Mouse (Mus musculus) hindbrain, embryonic 13.5 days (tissue): Measurements from ENCODE around the gene Cxcl17. TPM values are rescaled to one million over a fixed set of nuclear protein-coding genes. Genes with fewer than 3 reads are reported as not detected.
A peak's percentile ranks its signal among the peaks of the same experiment; 100 is the strongest.
"Not testable (repeated sequence)": the region's sequence is repeated elsewhere in the genome, so short reads cannot be mapped to it uniquely, and the experiment has no call there.

Source experiments
- ATAC-seq: fragments of 200-750 bp; cut with Nextera tagmentation; 2 replicates; pipeline ENCODE4 v1.8.0; 2017; ENCODE audit warnings: moderate TSS enrichment; ENCODE audit not compliant: low FRiP score
- H3K27ac ChIP-seq: fragments of 300-500 bp; sonication (generic); 2 replicates; pipeline ENCODE4 v1.5.1; 2015; ENCODE audit warnings: inconsistent platforms, mild to moderate bottlenecking, moderate library complexity
- H3K27me3 ChIP-seq: fragments of 300-500 bp; sonication (generic); 2 replicates; pipeline ENCODE4 v1.6.1; 2015; ENCODE audit warnings: mild to moderate bottlenecking, inconsistent platforms
- H3K36me3 ChIP-seq: fragments of 300-500 bp; sonication (generic); 2 replicates; pipeline ENCODE4 v1.6.1; 2015; ENCODE audit warnings: mild to moderate bottlenecking, inconsistent platforms
- H3K4me1 ChIP-seq: fragments of 300-500 bp; sonication (generic); replicated peaks from 2 replicates; pipeline ENCODE4 v1.6.1; 2015; ENCODE audit warnings: inconsistent platforms
- H3K4me2 ChIP-seq: fragments of 300-500 bp; sonication (generic); 2 replicates; pipeline ENCODE4 v1.6.1; 2015; ENCODE audit warnings: inconsistent platforms, mild to moderate bottlenecking, moderate library complexity
- H3K4me3 ChIP-seq: fragments of 300-500 bp; sonication (generic); 2 replicates; pipeline ENCODE4 v1.5.1; 2015; ENCODE audit warnings: mild to moderate bottlenecking, inconsistent platforms
- H3K9ac ChIP-seq: fragments of 300-500 bp; sonication (generic); 2 replicates; pipeline ENCODE4 v1.6.1; 2015; ENCODE audit warnings: mild to moderate bottlenecking, inconsistent platforms
- H3K9me3 ChIP-seq: fragments of 300-500 bp; sonication (generic); 2 replicates; pipeline ENCODE4 v1.6.1; 2016; ENCODE audit warnings: inconsistent platforms
- WGBS: fragments of 180-500 bp; shearing (Covaris S2); methylation state at CpG from one replicate; pipeline ENCODE4 v1.1.7; 2015; 5-methylcytosine and 5-hydroxymethylcytosine counted together
- polyA plus RNA-seq: library from polyadenylated mRNA; unstranded; fragments of >200 nt; fragmentation: Nextera tagmentation; extraction: Ambion mirVana; gene quantifications from 2 replicates; pipeline ENCODE4 v1.2.1, GENCODE M21; 2015

The Cxcl17 gene
- polyA plus RNA-seq, 1 experiment from 2014 or later = 0.23 TPM

- Histone ChIP-seq H3K9ac (no peak overlapping the region), H3K4me2 (no peak overlapping the region), H3K4me1 (peaks cover 8% of the 10 kb centered on the region), H3K36me3 (no peaks in the 10 kb centered on the region), H3K9me3 (no peaks in the 10 kb centered on the region), H3K27ac (no peak overlapping the region), H3K4me3 (no peak overlapping the region), H3K27me3 (no peaks in the 10 kb centered on the region)
- ATAC-seq = no peak
- WGBS = 86% methylated on average over 10 of the region's 10 CpGs
These were observed 22.2 kb upstream of the Cxcl17 start for GRCm38 (mm10) chr7:25434654-25435545.

GRCm38 (mm10) chr7:25433781-25434560 lies 21.3 kb upstream of the Cxcl17 start:
- Histone ChIP-seq H3K36me3 (no peaks in the 10 kb centered on the region), H3K4me1 (peaks cover 8% of the 10 kb centered on the region), H3K4me3 (no peak overlapping the region), H3K27me3 (no peaks in the 10 kb centered on the region), H3K9me3 (no peaks in the 10 kb centered on the region), H3K27ac (no peak overlapping the region), H3K9ac (no peak overlapping the region), H3K4me2 (no peak overlapping the region)
- no peak for ATAC-seq
- WGBS = 92% methylated on average over 9 of the region's 9 CpGs

- Histone ChIP-seq H3K9me3 (no peaks in the 10 kb centered on the region), H3K9ac (no peak overlapping the region), H3K27ac (no peak overlapping the region), H3K4me3 (no peak overlapping the region), H3K4me2 (no peak overlapping the region), H3K36me3 (no peaks in the 10 kb centered on the region), H3K27me3 (no peaks in the 10 kb centered on the region), H3K4me1 (peaks cover 8% of the 10 kb centered on the region)
- no peak for ATAC-seq
- 7% methylated on average over 5 of the region's 5 CpGs for WGBS
These were observed 20.4 kb upstream of the Cxcl17 start for GRCm38 (mm10) chr7:25433007-25433541.

- Histone ChIP-seq H3K9me3 (no peaks in the 10 kb centered on the region), H3K4me2 (no peak overlapping the region), H3K4me1 (peaks cover 8% of the 10 kb centered on the region), H3K27me3 (no peaks in the 10 kb centered on the region), H3K4me3 (no peak overlapping the region), H3K27ac (no peak overlapping the region), H3K36me3 (no peaks in the 10 kb centered on the region), H3K9ac (no peak overlapping the region)
- ATAC-seq = no peak
- WGBS = 90% methylated on average over 6 of the region's 6 CpGs
These were observed 19.7 kb upstream of the Cxcl17 start for GRCm38 (mm10) chr7:25432381-25432780.

GRCm38 (mm10) chr7:25429886-25430784 lies 17.4 kb upstream of the Cxcl17 start:
- Histone ChIP-seq H3K4me1 (peaks cover 8% of the 10 kb centered on the region), H3K4me3 (no peak overlapping the region), H3K36me3 (no peaks in the 10 kb centered on the region), H3K27ac (no peak overlapping the region), H3K4me2 (no peak overlapping the region), H3K9me3 (no peaks in the 10 kb centered on the region), H3K9ac (no peak overlapping the region), H3K27me3 (no peaks in the 10 kb centered on the region)
- 89% methylated on average over 4 of the region's 4 CpGs for WGBS
- ATAC-seq = no peak

- H3K27me3 ChIP-seq = no peaks in the 10 kb centered on the region; the same call in 1 of the 2 replicates
- H3K4me3 ChIP-seq = no peak overlapping the region
- no peak for ATAC-seq
- H3K9ac ChIP-seq = no peak overlapping the region
- H3K9me3 ChIP-seq = no peaks in the 10 kb centered on the region
- H3K4me1 ChIP-seq = peaks cover 6% of the 10 kb centered on the region
- 94% methylated on average over 3 of the region's 3 CpGs for WGBS
- no peaks in the 10 kb centered on the region for H3K36me3 ChIP-seq
- no peak overlapping the region for H3K27ac ChIP-seq
- no peak overlapping the region for H3K4me2 ChIP-seq
These were observed 15.6 kb upstream of the Cxcl17 start for GRCm38 (mm10) chr7:25428321-25428720.

GRCm38 (mm10) chr7:25427144-25427543 lies 14.5 kb upstream of the Cxcl17 start:
- H3K27me3 ChIP-seq = peaks cover 10% of the 10 kb centered on the region
- no peak overlapping the region for H3K27ac ChIP-seq
- H3K9me3 ChIP-seq = no peaks in the 10 kb centered on the region
- H3K9ac ChIP-seq = no peak overlapping the region
- H3K4me2 ChIP-seq = no peak overlapping the region
- no peaks in the 10 kb centered on the region for H3K36me3 ChIP-seq
- no peak for ATAC-seq
- H3K4me3 ChIP-seq = no peak overlapping the region
- no peaks in the 10 kb centered on the region for H3K4me1 ChIP-seq
- 91% methylated on average over 5 of the region's 5 CpGs for WGBS

- H3K27me3 ChIP-seq = peaks cover 15% of the 10 kb centered on the region
- not testable (repeated sequence) for H3K36me3 ChIP-seq, H3K27ac ChIP-seq, ATAC-seq, H3K4me3 ChIP-seq, H3K9ac ChIP-seq, H3K9me3 ChIP-seq, H3K4me2 ChIP-seq, H3K4me1 ChIP-seq
- 90% methylated on average over 4 of the region's 4 CpGs for WGBS
These were observed 13.7 kb upstream of the Cxcl17 start for GRCm38 (mm10) chr7:25426380-25426779.

GRCm38 (mm10) chr7:25424429-25424828 lies 11.7 kb upstream of the Cxcl17 start:
- peak; percentile 75 for ATAC-seq

GRCm38 (mm10) chr7:25422286-25422841 lies 9.7 kb upstream of the Cxcl17 start:
- H3K4me2 ChIP-seq = no peak overlapping the region
- no peak for ATAC-seq
- no peaks in the 10 kb centered on the region for H3K4me1 ChIP-seq
- 72% methylated on average over 16 of the region's 16 CpGs for WGBS
- H3K27me3 ChIP-seq = peaks cover 15% of the 10 kb centered on the region
- peak overlapping the region; percentile 49 for H3K9ac ChIP-seq
- no peak overlapping the region for H3K27ac ChIP-seq
- H3K36me3 ChIP-seq = no peaks in the 10 kb centered on the region
- H3K4me3 ChIP-seq = no peak overlapping the region
- no peaks in the 10 kb centered on the region for H3K9me3 ChIP-seq

More at GRCm38 (mm10) chr7:25424429-25424828, 11.7 kb upstream of the Cxcl17 start:
- Histone ChIP-seq H3K4me2 (no peak overlapping the region), H3K9ac (no peak overlapping the region), H3K4me1 (no peaks in the 10 kb centered on the region), H3K27ac (no peak overlapping the region), H3K4me3 (no peak overlapping the region), H3K36me3 (no peaks in the 10 kb centered on the region), H3K9me3 (no peaks in the 10 kb centered on the region), H3K27me3 (peaks cover 15% of the 10 kb centered on the region)
- 41% methylated on average over 4 of the region's 4 CpGs for WGBS

- no peak for ATAC-seq
These were observed 7.3 kb upstream of the Cxcl17 start for GRCm38 (mm10) chr7:25419943-25420342.

More at GRCm38 (mm10) chr7:25419943-25420342, 7.3 kb upstream of the Cxcl17 start:
- no peak overlapping the region for H3K4me3 ChIP-seq
- no peak overlapping the region for H3K27ac ChIP-seq
- no peaks in the 10 kb centered on the region for H3K9me3 ChIP-seq
- no peaks in the 10 kb centered on the region for H3K4me1 ChIP-seq
- H3K27me3 ChIP-seq = peaks cover 15% of the 10 kb centered on the region
- WGBS = 92% methylated on average over 4 of the region's 4 CpGs
- no peak overlapping the region for H3K9ac ChIP-seq
- no peak overlapping the region for H3K4me2 ChIP-seq
- no peaks in the 10 kb centered on the region for H3K36me3 ChIP-seq
